Mouse (Mus musculus) T-helper 17 cell (primary cell): ENCODE measurements around the gene Pafah2.

Experiments
- in situ Hi-C, 2 experiments: fragments of 300-600 bp; cut with MboI, MseI; formaldehyde crosslinking; loops; 1 replicate in 1 of 2; 2 replicates in 1 of 2; pipeline ENCODE4 v1.15.1; 2025; ENCODE audit warnings: high pct_unique_total_duplicates in 2 of 2

Pafah2 gene

GRCm38 (mm10) chr4:134395977-134396825 lies at the start of gene Pafah2:
TSS of gene Pafah2 (plus strand) at chr4:134396320.
- in situ Hi-C loops, result loop anchor here in 1 of 2 experiments (5.0 kb wide), 1 partner anchor 81 kb away; no protein-coding TSS in a partner anchor

- in situ Hi-C loops, result no loop called here
Observed at GRCm38 (mm10) chr4:134348078-134348477, 48.0 kb upstream of the Pafah2 start.

GRCm38 (mm10) chr4:134348545-134348944 lies 47.6 kb upstream of the Pafah2 start:
- in situ Hi-C loops, result no loop called here

- in situ Hi-C loops, result no loop called here
Observed at GRCm38 (mm10) chr4:134349829-134350228, 46.3 kb upstream of the Pafah2 start.

GRCm38 (mm10) chr4:134350641-134351040 lies 45.5 kb upstream of the Pafah2 start:
- in situ Hi-C loops, result no loop called here

GRCm38 (mm10) chr4:134351329-134352260 lies 44.5 kb upstream of the Pafah2 start:
- in situ Hi-C loops, result no loop called here

GRCm38 (mm10) chr4:134352261-134352707 lies 43.8 kb upstream of the Pafah2 start:
- in situ Hi-C loops, result no loop called here

GRCm38 (mm10) chr4:134352929-134353328 lies 43.2 kb upstream of the Pafah2 start:
- in situ Hi-C loops, result no loop called here

- in situ Hi-C loops, result no loop called here
Observed at GRCm38 (mm10) chr4:134353527-134354409, 42.4 kb upstream of the Pafah2 start.

GRCm38 (mm10) chr4:134355841-134356452 lies 40.2 kb upstream of the Pafah2 start:
- in situ Hi-C loops, result no loop called here

GRCm38 (mm10) chr4:134356591-134357460 lies 39.3 kb upstream of the Pafah2 start:
- in situ Hi-C loops, result no loop called here

- in situ Hi-C loops, result no loop called here
Observed at GRCm38 (mm10) chr4:134357461-134357771, 38.7 kb upstream of the Pafah2 start.

- in situ Hi-C loops, result loop anchor here in 1 of 2 experiments (10.0 kb wide), 1 partner anchor 1575 kb away; no protein-coding TSS in a partner anchor
Observed at GRCm38 (mm10) chr4:134359649-134360048, 36.5 kb upstream of the Pafah2 start.

GRCm38 (mm10) chr4:134361215-134361614 lies 34.9 kb upstream of the Pafah2 start:
- in situ Hi-C loops, result loop anchor here in 1 of 2 experiments (10.0 kb wide), 1 partner anchor 1574 kb away; no protein-coding TSS in a partner anchor

- in situ Hi-C loops, result loop anchor here in 1 of 2 experiments (10.0 kb wide), 1 partner anchor 1573 kb away; no protein-coding TSS in a partner anchor
Observed at GRCm38 (mm10) chr4:134362124-134362523, 34.0 kb upstream of the Pafah2 start.

- in situ Hi-C loops, result loop anchor here in 1 of 2 experiments (10.0 kb wide), 1 partner anchor 1572 kb away; no protein-coding TSS in a partner anchor
Observed at GRCm38 (mm10) chr4:134362586-134362985, 33.5 kb upstream of the Pafah2 start.

GRCm38 (mm10) chr4:134365280-134365679 lies 30.8 kb upstream of the Pafah2 start:
- in situ Hi-C loops, result loop anchor here in 1 of 2 experiments (10.0 kb wide), 1 partner anchor 1570 kb away; no protein-coding TSS in a partner anchor

GRCm38 (mm10) chr4:134370649-134371221 lies 25.4 kb upstream of the Pafah2 start:
- in situ Hi-C loops, result no loop called here

GRCm38 (mm10) chr4:134371316-134371855 lies 24.7 kb upstream of the Pafah2 start:
- in situ Hi-C loops, result no loop called here
